Mouse (Mus musculus) ES-Bruce4 (cell line): ENCODE results near the gene Cog5.

Source experiments
- CTCF ChIP-seq: IDR thresholded peaks from one replicate; pipeline ENCODE4 v1.8.1; 2011; ENCODE audit warnings: low read depth, low read length
- EP300 ChIP-seq: IDR thresholded peaks from 2 replicates; pipeline ENCODE4 v1.6.1; 2011; ENCODE audit warnings: low read depth, low read length; ENCODE audit not compliant: insufficient read depth
- POLR2A ChIP-seq: IDR thresholded peaks from one replicate; pipeline ENCODE4 v1.8.1; 2011; ENCODE audit warnings: low read length; ENCODE audit not compliant: insufficient read depth

DNA sequence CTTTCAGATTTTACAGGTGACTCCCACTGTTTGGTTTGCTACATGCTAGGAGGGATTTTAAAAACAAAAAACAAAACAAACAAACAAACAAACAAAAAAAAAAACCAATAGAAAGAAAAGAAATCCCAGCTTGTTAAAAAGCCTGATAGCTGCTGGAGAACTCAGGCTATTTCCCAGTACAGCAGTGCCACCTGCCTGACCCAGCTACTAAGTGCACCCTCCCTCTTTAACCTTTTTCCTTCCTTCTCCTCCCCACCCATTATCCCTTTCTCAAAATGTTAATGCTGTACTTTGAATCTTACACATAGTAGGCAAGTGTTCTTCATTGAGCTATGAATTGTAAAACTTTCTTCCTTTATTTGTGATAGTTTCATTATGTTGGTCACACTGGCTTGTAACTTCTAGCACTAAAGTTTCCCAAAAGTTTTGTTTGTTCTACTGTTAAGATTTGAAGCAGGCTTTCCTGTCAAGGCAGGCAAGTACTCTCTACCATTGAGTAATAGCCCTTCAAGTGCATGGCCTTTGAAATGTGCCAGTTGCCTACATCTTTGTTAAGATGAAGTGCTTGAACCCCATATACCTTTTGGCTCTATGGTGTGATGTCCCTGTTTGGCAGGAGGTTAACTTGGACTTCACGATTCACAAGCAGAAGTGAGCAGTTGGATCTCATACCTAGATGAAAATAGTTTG lies 65.1 kb downstream of the Cog5 start:
- TF ChIP-seq CTCF (peak; percentile 48), POLR2A (no peak), EP300 (no peak)
